Mouse (Mus musculus): Measurements from ENCODE around the gene Gemin5. TPM values are rescaled to one million over a fixed set of nuclear protein-coding genes. Genes with fewer than 3 reads are reported as not detected.

Gene Gemin5
- total and polyA plus RNA-seq, 2 experiments from 2014 or later = 6.1 to 16.4 TPM

GRCm38 (mm10) chr11:58097621-58098365 lies 70.5 kb downstream of the Gemin5 start:
- Histone ChIP-seq H3K4me3 (ENCODE audit: low read depth, low read length) (peak overlapping the region; percentile 43), H3K9me3 (replicated peaks; ENCODE audit: control insufficient read depth, low read length) (no peaks in the 10 kb centered on the region), H3K27me3 (ENCODE audit: control insufficient read depth, insufficient read depth, low read length) (no peaks in the 10 kb centered on the region), H3K4me2 (ENCODE audit: low read depth, low read length) (peak overlapping the region; percentile 75), H3K4me1 (ENCODE audit: control insufficient read depth, insufficient read depth) (peaks cover 5% of the 10 kb centered on the region; the same call in 1 of the 2 replicates), H3K36me3 (replicated peaks; ENCODE audit: control insufficient read depth, insufficient read depth, low read length) (no peaks in the 10 kb centered on the region), H3K27ac (ENCODE audit: low read depth) (no peak overlapping the region), H3K9ac (replicated peaks; ENCODE audit: low read depth, low read length) (peak overlapping the region; percentile 35; the same call in 1 of the 2 replicates)
- peak; percentile 48; the same call in 1 of the 2 replicates for ATAC-seq (ENCODE audit: insufficient read depth, low read depth)
- no peak for DNase-seq (ENCODE audit: low spot score)
- 3% methylated on average over 21 of the region's 38 CpGs for WGBS
- TF ChIP-seq EP300 (IDR thresholded peaks at IDR 0.05; ENCODE audit: low read depth) = no peak
- no peak for TF ChIP-seq CTCF (IDR thresholded peaks at IDR 0.05; ENCODE audit: low read depth)

GRCm38 (mm10) chr11:58096821-58097620 lies 71.3 kb downstream of the Gemin5 start:
- Histone ChIP-seq H3K36me3 (replicated peaks; ENCODE audit: control insufficient read depth, insufficient read depth, low read length) (no peaks in the 10 kb centered on the region), H3K27ac (ENCODE audit: low read depth) (no peak overlapping the region), H3K4me2 (ENCODE audit: low read depth, low read length) (peak overlapping the region; percentile 75), H3K27me3 (ENCODE audit: control insufficient read depth, insufficient read depth, low read length) (no peaks in the 10 kb centered on the region), H3K9ac (replicated peaks; ENCODE audit: low read depth, low read length) (peak overlapping the region; percentile 35; the same call in 1 of the 2 replicates), H3K9me3 (replicated peaks; ENCODE audit: control insufficient read depth, low read length) (no peaks in the 10 kb centered on the region), H3K4me3 (ENCODE audit: low read depth, low read length) (peak overlapping the region; percentile 43), H3K4me1 (ENCODE audit: control insufficient read depth, insufficient read depth) (peaks cover 8% of the 10 kb centered on the region; the same call in 1 of the 2 replicates)
- DNase-seq (ENCODE audit: low spot score) (no peak), ATAC-seq (ENCODE audit: insufficient read depth, low read depth) (no peak)
- no peak for TF ChIP-seq EP300 (IDR thresholded peaks at IDR 0.05; ENCODE audit: low read depth)
- no peak for TF ChIP-seq CTCF (IDR thresholded peaks at IDR 0.05; ENCODE audit: low read depth)
- 39% methylated on average over 20 of the region's 20 CpGs for WGBS

- H3K36me3 ChIP-seq (replicated peaks; ENCODE audit: control insufficient read depth, insufficient read depth, low read length) = no peaks in the 10 kb centered on the region
- peaks cover 8% of the 10 kb centered on the region; the same call in 1 of the 2 replicates for H3K4me1 ChIP-seq (ENCODE audit: control insufficient read depth, insufficient read depth)
- H3K27ac ChIP-seq (ENCODE audit: low read depth) = no peak overlapping the region
- no peak overlapping the region for H3K4me2 ChIP-seq (ENCODE audit: low read depth, low read length)
- H3K4me3 ChIP-seq (ENCODE audit: low read depth, low read length) = no peak overlapping the region
- no peaks in the 10 kb centered on the region for H3K9me3 ChIP-seq (replicated peaks; ENCODE audit: control insufficient read depth, low read length)
- DNase-seq (ENCODE audit: low spot score) (no peak), ATAC-seq (ENCODE audit: insufficient read depth, low read depth) (no peak)
- H3K9ac ChIP-seq (replicated peaks; ENCODE audit: low read depth, low read length) = no peak overlapping the region
- H3K27me3 ChIP-seq (ENCODE audit: control insufficient read depth, insufficient read depth, low read length) = no peaks in the 10 kb centered on the region
- TF ChIP-seq EP300 (IDR thresholded peaks at IDR 0.05; ENCODE audit: low read depth) = no peak
- TF ChIP-seq CTCF (IDR thresholded peaks at IDR 0.05; ENCODE audit: low read depth) = no peak
- WGBS = 75% methylated on average over 5 of the region's 5 CpGs
Measured at GRCm38 (mm10) chr11:58096160-58096559, 72.2 kb downstream of the Gemin5 start.

DNA sequence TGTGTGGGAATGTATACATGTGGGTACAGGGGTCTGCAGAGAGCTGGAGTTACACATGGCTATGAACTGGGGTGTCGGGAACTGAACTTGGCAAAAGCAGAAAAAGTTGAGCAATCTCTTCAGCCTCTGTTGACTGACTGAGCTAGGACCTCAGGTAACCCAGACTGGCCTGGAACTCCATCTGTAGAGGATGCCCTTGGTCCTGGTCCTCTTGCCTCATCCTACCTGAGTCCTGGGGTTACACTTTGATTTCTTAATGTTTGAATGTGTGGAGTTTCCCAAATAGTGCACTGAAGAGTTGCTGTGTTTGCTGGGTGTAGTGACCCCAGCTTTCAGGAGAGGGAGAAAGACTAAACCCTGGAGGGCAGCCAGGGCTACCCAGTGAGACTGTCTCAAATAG lies 72.8 kb downstream of the Gemin5 start:
- WGBS = 91% methylated on average over 1 of the region's 1 CpGs
- H3K4me3 ChIP-seq (ENCODE audit: low read depth, low read length) = no peak overlapping the region
- DNase-seq (ENCODE audit: low spot score) = no peak
- H3K9me3 ChIP-seq (replicated peaks; ENCODE audit: control insufficient read depth, low read length) = no peaks in the 10 kb centered on the region
- no peak for TF ChIP-seq EP300 (IDR thresholded peaks at IDR 0.05; ENCODE audit: low read depth)
- no peak for TF ChIP-seq CTCF (IDR thresholded peaks at IDR 0.05; ENCODE audit: low read depth)
- H3K4me2 ChIP-seq (ENCODE audit: low read depth, low read length) = no peak overlapping the region
- no peaks in the 10 kb centered on the region for H3K27me3 ChIP-seq (ENCODE audit: control insufficient read depth, insufficient read depth, low read length)
- H3K4me1 ChIP-seq (ENCODE audit: control insufficient read depth, insufficient read depth) = peaks cover 8% of the 10 kb centered on the region; the same call in 1 of the 2 replicates
- H3K36me3 ChIP-seq (replicated peaks; ENCODE audit: control insufficient read depth, insufficient read depth, low read length) = no peaks in the 10 kb centered on the region
- H3K27ac ChIP-seq (ENCODE audit: low read depth) = no peak overlapping the region
- H3K9ac ChIP-seq (replicated peaks; ENCODE audit: low read depth, low read length) = no peak overlapping the region
- ATAC-seq (ENCODE audit: insufficient read depth, low read depth) = no peak

DNA sequence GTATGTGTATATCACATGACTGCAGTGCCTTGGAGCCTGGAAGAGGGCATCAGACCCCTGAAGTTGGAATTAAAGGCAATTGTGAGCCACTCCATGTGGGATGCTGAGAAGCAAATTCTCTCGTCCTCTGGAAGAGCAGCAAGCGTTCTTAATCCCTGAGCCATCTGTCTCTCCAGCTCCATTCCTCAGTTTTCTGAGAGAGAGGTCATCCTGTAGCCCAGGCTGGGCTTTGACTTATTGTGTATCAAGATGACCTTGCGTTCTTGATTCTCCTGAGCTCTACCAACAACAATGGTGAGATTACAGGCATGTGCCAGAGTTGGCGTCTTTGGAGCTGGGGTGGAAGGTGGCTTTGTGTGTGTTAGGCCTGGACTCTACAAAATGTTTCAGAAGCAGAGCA lies 73.6 kb downstream of the Gemin5 start:
- ATAC-seq (ENCODE audit: insufficient read depth, low read depth) = no peak
- Histone ChIP-seq H3K27ac (ENCODE audit: low read depth) (no peak overlapping the region), H3K9me3 (replicated peaks; ENCODE audit: control insufficient read depth, low read length) (no peaks in the 10 kb centered on the region), H3K4me3 (ENCODE audit: low read depth, low read length) (no peak overlapping the region), H3K9ac (replicated peaks; ENCODE audit: low read depth, low read length) (no peak overlapping the region), H3K4me2 (ENCODE audit: low read depth, low read length) (no peak overlapping the region), H3K27me3 (ENCODE audit: control insufficient read depth, insufficient read depth, low read length) (no peaks in the 10 kb centered on the region), H3K36me3 (replicated peaks; ENCODE audit: control insufficient read depth, insufficient read depth, low read length) (no peaks in the 10 kb centered on the region), H3K4me1 (ENCODE audit: control insufficient read depth, insufficient read depth) (peaks cover 8% of the 10 kb centered on the region; the same call in 1 of the 2 replicates)
- no peak for DNase-seq (ENCODE audit: low spot score)
- TF ChIP-seq EP300 (IDR thresholded peaks at IDR 0.05; ENCODE audit: low read depth) (no peak), CTCF (IDR thresholded peaks at IDR 0.05; ENCODE audit: low read depth) (no peak)
- 80% methylated on average over 4 of the region's 4 CpGs for WGBS
